In the genomic region with DNA sequence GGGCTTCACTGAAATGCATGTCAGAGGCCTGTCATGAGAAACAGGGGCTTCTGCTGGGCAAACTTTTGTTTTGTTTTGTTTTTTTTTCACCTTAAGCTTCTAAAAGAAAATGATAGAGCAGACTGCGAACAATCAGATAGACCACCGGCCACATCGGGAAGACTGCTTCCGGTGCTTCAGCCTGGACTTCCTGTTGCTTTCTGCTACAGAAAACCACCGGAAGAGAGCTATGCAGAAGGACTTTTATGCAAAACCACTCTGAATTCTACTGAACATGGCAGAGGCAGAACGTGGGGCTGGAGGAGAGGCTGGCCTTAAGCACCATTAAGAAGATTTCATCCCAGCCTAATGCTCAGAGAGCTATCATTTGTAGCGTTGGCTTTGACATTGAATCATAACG, we compare ENCODE assay signal across 20 mouse cellular contexts.
A peak's percentile ranks its signal among the peaks of the same experiment; 100 is the strongest.
DNase-seq lines count a peak whose midpoint lies in the region; ATAC-seq and TF ChIP-seq lines count a peak whose summit lies in the region.
"Had no signal": no experiment of that assay in that cellular context is flagged by ENCODE, and none has a peak within 500 bp of the region (broad histone marks: within the 10 kb centered on the region; RNA-seq: fewer than 3 reads in every experiment).

No protein-coding gene starts in this region.

- no peak overlapping the region for H3K27ac ChIP-seq in heart, adult 2 months
- H3K27ac ChIP-seq in liver, postnatal 0 days (ENCODE audit: low read depth), result no peak overlapping the region
- no peak overlapping the region for H3K27ac ChIP-seq in midbrain, embryonic 10.5 days (replicated peaks)
- H3K27ac ChIP-seq: embryonic facial prominence, embryonic 10.5 days; forebrain, embryonic 15.5 days; limb, embryonic 13.5 days; neural tube, embryonic 13.5 days; stomach, postnatal 0 days had no signal

- no peak overlapping the region for H3K9ac ChIP-seq in heart, adult 2 months (ENCODE audit: low read depth, low read length)
- no peak overlapping the region for H3K9ac ChIP-seq in liver, postnatal 0 days (replicated peaks)
- H3K9ac ChIP-seq: forebrain, embryonic 15.5 days; limb, embryonic 13.5 days; neural tube, embryonic 13.5 days had no signal

- no peaks in the 10 kb centered on the region for H3K9me3 ChIP-seq in liver, postnatal 0 days (ENCODE audit: low read length)
- no peaks in the 10 kb centered on the region for H3K9me3 ChIP-seq in midbrain, embryonic 10.5 days (replicated peaks)
- H3K9me3 ChIP-seq: embryonic facial prominence, embryonic 10.5 days; forebrain, embryonic 15.5 days; limb, embryonic 13.5 days; neural tube, embryonic 13.5 days had no signal

- no peak for TF ChIP-seq POLR2A in heart, adult 2 months (IDR thresholded peaks at IDR 0.05; ENCODE audit: insufficient read depth, low read depth, low read length)

- DNase-seq in heart, postnatal 10 days, result peak; percentile 3 to 6
- no peak for DNase-seq in heart, adult 2 months
- DNase-seq in liver, postnatal 0 days, result no peak
- DNase-seq in thymus, postnatal 14 days, result peak; percentile 19
- no peak for DNase-seq in lung, postnatal 10 days
- no peak for DNase-seq in frontal cortex, postnatal 36 days (ENCODE audit: low spot score in 2 of 2)
- no peak for DNase-seq in midbrain, embryonic 10.5 days (ENCODE audit: low spot score)
- DNase-seq: B cell, adult 2 months; cerebellum, postnatal 36 days; kidney, adult 18-20 months; kidney, postnatal 25 days; lung, adult 2 months; right cerebral cortex, postnatal 14 days had no signal

- no peak for TF ChIP-seq CTCF in heart, adult 2 months (IDR thresholded peaks at IDR 0.05)
- no peak for TF ChIP-seq CTCF in liver, postnatal 0 days (IDR thresholded peaks at IDR 0.05; ENCODE audit: low read depth)

- H3K4me3 ChIP-seq in heart, adult 2 months, result no peak overlapping the region
- no peak overlapping the region for H3K4me3 ChIP-seq in liver, postnatal 0 days (ENCODE audit: low read depth, low read length)
- H3K4me3 ChIP-seq in midbrain, embryonic 10.5 days, result no peak overlapping the region
- H3K4me3 ChIP-seq: embryonic facial prominence, embryonic 10.5 days; forebrain, embryonic 15.5 days; limb, embryonic 13.5 days; neural tube, embryonic 13.5 days had no signal

- H3K36me3 ChIP-seq in heart, adult 2 months (ENCODE audit: control insufficient read depth, insufficient read depth, low read length), result no peaks in the 10 kb centered on the region
- H3K36me3 ChIP-seq in liver, postnatal 0 days (replicated peaks; ENCODE audit: insufficient read depth, low read length), result no peaks in the 10 kb centered on the region
- H3K36me3 ChIP-seq in midbrain, embryonic 10.5 days, result no peaks in the 10 kb centered on the region
- H3K36me3 ChIP-seq: embryonic facial prominence, embryonic 10.5 days; forebrain, embryonic 15.5 days; limb, embryonic 13.5 days had no signal

- no peaks in the 10 kb centered on the region for H3K27me3 ChIP-seq in heart, adult 2 months (ENCODE audit: control insufficient read depth, insufficient read depth, low read length)
- H3K27me3 ChIP-seq in liver, postnatal 0 days (ENCODE audit: insufficient read depth, low read length), result no peaks in the 10 kb centered on the region
- H3K27me3 ChIP-seq in midbrain, embryonic 10.5 days (ENCODE audit: low read depth, poor library complexity, severe bottlenecking), result no peaks in the 10 kb centered on the region
- H3K27me3 ChIP-seq: forebrain, embryonic 15.5 days; neural tube, embryonic 13.5 days had no signal

- H3K4me1 ChIP-seq in heart, adult 2 months (ENCODE audit: control insufficient read depth, insufficient read depth, low read length), result no peaks in the 10 kb centered on the region
- H3K4me1 ChIP-seq in liver, postnatal 0 days (ENCODE audit: insufficient read depth), result no peaks in the 10 kb centered on the region
- H3K4me1 ChIP-seq in midbrain, embryonic 10.5 days, result peaks cover 12% of the 10 kb centered on the region
- H3K4me1 ChIP-seq: embryonic facial prominence, embryonic 10.5 days; forebrain, embryonic 15.5 days; limb, embryonic 13.5 days had no signal

- H3K79me2 ChIP-seq in heart, adult 2 months (replicated peaks; ENCODE audit: control insufficient read depth, insufficient read depth, low read length), result no peaks in the 10 kb centered on the region

- no peak for TF ChIP-seq EP300 in heart, adult 2 months (IDR thresholded peaks at IDR 0.05; ENCODE audit: insufficient read depth, low read depth, low read length)
- no peak for TF ChIP-seq EP300 in liver, postnatal 0 days (IDR thresholded peaks at IDR 0.05; ENCODE audit: low read depth)

- intact Hi-C loops in heart, postnatal 10 days (cut with DNase I), result no loop called here
- intact Hi-C loops in heart, adult 2 months (cut with DNase I), result no loop called here

- peak; percentile 45 for ATAC-seq in CD4-positive, CD25-positive, alpha-beta regulatory T cell, adult 4 months
- no peak for ATAC-seq in liver, postnatal 0 days
- ATAC-seq: forebrain, embryonic 15.5 days; hindbrain, embryonic 16.5 days had no signal

- 43% methylated on average over 8 of the region's 8 CpGs for WGBS in heart, adult 2 months
- 32% methylated on average over 8 of the region's 8 CpGs for WGBS in liver, postnatal 0 days (ENCODE audit: insufficient replicate concordance)
- 82% methylated on average over 8 of the region's 8 CpGs for whole genome bisulfite sequencing in midbrain, embryonic 10.5 days

- H3K4me2 ChIP-seq in liver, postnatal 0 days (ENCODE audit: low read depth, low read length), result peak overlapping the region; percentile 15; the same call in 1 of the 2 replicates
- H3K4me2 ChIP-seq: forebrain, embryonic 15.5 days; limb, embryonic 13.5 days; neural tube, embryonic 13.5 days had no signal

Comparison
In these comparisons a context has a peak if more than half of its experiments do, and no peak if none do; other contexts are left out.
1. DNase-seq: peak in heart, postnatal 10 days (2 of 2) and thymus, postnatal 14 days (single experiment); none in heart, adult 2 months (0 of 2), liver, postnatal 0 days (single experiment), lung, postnatal 10 days (single experiment), frontal cortex, postnatal 36 days (0 of 2) and midbrain, embryonic 10.5 days (single experiment).